ENCODE assay signal across 8 mouse cellular contexts in the genomic region with DNA sequence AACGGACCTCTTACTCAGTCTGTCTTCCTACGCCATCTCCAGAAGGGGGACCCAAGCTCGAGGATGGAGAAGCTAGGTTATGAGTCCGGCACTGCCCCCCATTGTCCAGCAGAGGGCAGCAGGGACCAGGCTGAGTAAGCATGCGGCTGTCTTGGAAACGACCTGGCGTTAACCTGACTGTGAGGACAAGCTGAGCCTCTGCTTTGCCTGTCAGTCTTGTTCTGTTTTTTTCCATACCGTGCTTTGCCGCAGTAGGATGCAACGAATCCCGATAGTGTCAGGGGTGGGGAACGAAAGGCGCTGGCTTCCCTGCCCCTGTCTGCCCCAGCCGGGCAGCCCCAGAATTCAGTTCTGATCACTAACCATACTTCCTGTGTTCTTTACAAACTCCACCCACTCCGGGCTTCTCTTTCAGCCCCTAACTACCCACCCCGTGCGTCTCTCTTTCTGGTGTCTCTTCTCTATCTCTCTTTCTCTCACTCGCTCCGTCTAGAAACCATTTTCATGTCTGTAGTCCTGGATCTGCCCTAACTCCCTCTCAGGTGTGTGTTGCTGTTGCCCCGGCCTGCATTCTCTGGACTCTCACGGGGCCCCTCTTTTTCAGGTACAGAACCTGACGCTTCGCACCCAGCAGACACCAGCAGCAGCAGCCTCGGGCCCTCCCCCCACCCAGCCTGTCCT. TPM values are rescaled to one million over a fixed set of nuclear protein-coding genes. Genes with fewer than 3 reads are reported as not detected.
DNase-seq lines count a peak whose midpoint lies in the region; ATAC-seq and TF ChIP-seq lines count a peak whose summit lies in the region.

No protein-coding gene starts in this region.

- H3K9ac ChIP-seq in lung, postnatal 0 days (replicated peaks; ENCODE audit: low read depth), result 0 out of 2 replicates have a peak overlapping the region, but pooled peaks have one; percentile 19

- peaks cover 83% of the 10 kb centered on the region for H3K4me1 ChIP-seq in hindbrain, embryonic 10.5 days (replicated peaks)
- peaks cover 24% of the 10 kb centered on the region for H3K4me1 ChIP-seq in lung, postnatal 0 days (ENCODE audit: insufficient read depth, low read depth, low read length)

- peak overlapping the region; percentile 53 for H3K4me2 ChIP-seq in lung, postnatal 0 days (replicated peaks; ENCODE audit: low read depth, low read length)

- peak; percentile 100 for TF ChIP-seq CTCF in lung, postnatal 0 days (IDR thresholded peaks at IDR 0.05)

- H3K36me3 ChIP-seq in hindbrain, embryonic 10.5 days, result no peaks in the 10 kb centered on the region
- 0 out of 2 replicates have a peak, but pooled peaks cover 4% of the 10 kb centered on the region for H3K36me3 ChIP-seq in lung, postnatal 0 days (ENCODE audit: insufficient read depth, low read length)

- peak overlapping the region; percentile 86 for H3K27ac ChIP-seq in hindbrain, embryonic 10.5 days
- H3K27ac ChIP-seq in lung, postnatal 0 days (ENCODE audit: low read length), result no peak overlapping the region

- no peaks in the 10 kb centered on the region for H3K9me3 ChIP-seq in hindbrain, embryonic 10.5 days
- no peaks in the 10 kb centered on the region for H3K9me3 ChIP-seq in lung, postnatal 0 days (ENCODE audit: low read length)

- peak; percentile 79 for DNase-seq in MEL-GATA-1-ER (ENCODE audit: extremely low read depth, low read depth)
- DNase-seq in cerebellum, adult 8-10 months, result peak; percentile 97
- peak; percentile 95 for DNase-seq in forelimb bud, embryonic 11.5 days (ENCODE audit: low read depth, low spot score)
- peak; percentile 95 for DNase-seq in hindbrain, embryonic 10.5 days (ENCODE audit: low spot score)
- peak; percentile 90 for DNase-seq in layer of hippocampus, adult 9-11 months
- DNase-seq in lung, postnatal 0 days (ENCODE audit: low spot score), result peak; percentile 96
- DNase-seq in ovary, postnatal 36 days (ENCODE audit: low spot score), result peak; percentile 85
- peak; percentile 94 for DNase-seq in thymus, postnatal 25 days

- WGBS in hindbrain, embryonic 10.5 days, result 2% methylated on average over 24 of the region's 24 CpGs
- 9% methylated on average over 24 of the region's 24 CpGs for WGBS in lung, postnatal 0 days

- H3K4me3 ChIP-seq in hindbrain, embryonic 10.5 days, result peak overlapping the region; percentile 49
- peak overlapping the region; percentile 15 for H3K4me3 ChIP-seq in lung, postnatal 0 days (ENCODE audit: low read depth, low read length)

- no peak for TF ChIP-seq EP300 in lung, postnatal 0 days (IDR thresholded peaks at IDR 0.05)

- peak; percentile 68 for ATAC-seq in lung, postnatal 0 days

- peaks cover 28% of the 10 kb centered on the region for H3K27me3 ChIP-seq in hindbrain, embryonic 10.5 days (ENCODE audit: insufficient read depth, poor library complexity, severe bottlenecking)
- no peaks in the 10 kb centered on the region for H3K27me3 ChIP-seq in lung, postnatal 0 days (replicated peaks; ENCODE audit: insufficient read depth, low read length)

RNA-seq across cellular contexts. Expression of a gene that starts 43.6 kb away (rescaled TPM):
- polyA plus RNA-seq in hindbrain, embryonic 10.5 days (2016; fragmentation: Nextera tagmentation; extraction: Ambion mirVana), result 0.18 and 0.26 TPM in 2 replicates
- polyA plus RNA-seq in lung, postnatal 0 days (2015; fragmentation: Nextera tagmentation; extraction: Ambion mirVana), result 0.04 and 0.08 TPM in 2 replicates

RNA-seq across cellular contexts. Expression of a gene that starts 57.1 kb away (rescaled TPM):
- polyA plus RNA-seq in hindbrain, embryonic 10.5 days (2016; fragmentation: Nextera tagmentation; extraction: Ambion mirVana), result 41.9 and 62.2 TPM in 2 replicates
- polyA plus RNA-seq in lung, postnatal 0 days (2015; fragmentation: Nextera tagmentation; extraction: Ambion mirVana), result 53.6 and 56.3 TPM in 2 replicates
